Mouse (Mus musculus): ENCODE results near the gene Tsga13. TPM values are rescaled to one million over a fixed set of nuclear protein-coding genes. Genes with fewer than 3 reads are reported as not detected.

Gene Tsga13
- polyA plus RNA-seq, 1 experiment from 2014 or later, result 0.46 TPM

- no peak for ATAC-seq (ENCODE audit: low FRiP score)
- 75% methylated on average over 5 of the region's 5 CpGs for WGBS
- H3K9me3 ChIP-seq (ENCODE audit: control insufficient read depth, low read length), result no peaks in the 10 kb centered on the region
Measured at GRCm38 (mm10) chr6:30904911-30905310, 10.5 kb downstream of the Tsga13 start.

GRCm38 (mm10) chr6:30904033-30904432 lies 11.3 kb downstream of the Tsga13 start:
- Histone ChIP-seq H3K4me1 (replicated peaks; ENCODE audit: control insufficient read depth, insufficient read depth, low read length) (no peaks in the 10 kb centered on the region), H3K27me3 (ENCODE audit: control insufficient read depth, insufficient read depth, low read length) (no peaks in the 10 kb centered on the region), H3K36me3 (replicated peaks; ENCODE audit: control insufficient read depth, insufficient read depth) (no peaks in the 10 kb centered on the region), H3K27ac (no peak overlapping the region), H3K9me3 (ENCODE audit: control insufficient read depth, low read length) (no peaks in the 10 kb centered on the region), H3K4me3 (replicated peaks; ENCODE audit: low read length) (no peak overlapping the region), H3K4me2 (replicated peaks) (no peak overlapping the region), H3K9ac (no peak overlapping the region)
- ATAC-seq (ENCODE audit: low FRiP score) (no peak), DNase-seq (ENCODE audit: low spot score) (no peak)
- 60% methylated on average over 3 of the region's 3 CpGs for WGBS

More at GRCm38 (mm10) chr6:30904911-30905310, 10.5 kb downstream of the Tsga13 start:
- no peak overlapping the region for H3K4me3 ChIP-seq (replicated peaks; ENCODE audit: low read length)
- no peaks in the 10 kb centered on the region for H3K36me3 ChIP-seq (replicated peaks; ENCODE audit: control insufficient read depth, insufficient read depth)
- H3K27me3 ChIP-seq (ENCODE audit: control insufficient read depth, insufficient read depth, low read length), result no peaks in the 10 kb centered on the region
- H3K4me2 ChIP-seq (replicated peaks), result no peak overlapping the region
- no peaks in the 10 kb centered on the region for H3K4me1 ChIP-seq (replicated peaks; ENCODE audit: control insufficient read depth, insufficient read depth, low read length)
- DNase-seq (ENCODE audit: low spot score), result no peak
- H3K27ac ChIP-seq, result no peak overlapping the region
- H3K9ac ChIP-seq, result no peak overlapping the region

- Histone ChIP-seq H3K4me2 (replicated peaks) (no peak overlapping the region), H3K4me1 (replicated peaks; ENCODE audit: control insufficient read depth, insufficient read depth, low read length) (peaks cover 9% of the 10 kb centered on the region; the same call in 1 of the 2 replicates)
Measured at GRCm38 (mm10) chr6:30897520-30897919, 17.9 kb downstream of the Tsga13 start.

GRCm38 (mm10) chr6:30896986-30897327 lies 18.4 kb downstream of the Tsga13 start:
- H3K4me1 ChIP-seq (replicated peaks; ENCODE audit: control insufficient read depth, insufficient read depth, low read length), result peaks cover 9% of the 10 kb centered on the region; the same call in 1 of the 2 replicates
- peak overlapping the region; percentile 76 for H3K4me3 ChIP-seq (replicated peaks; ENCODE audit: low read length)
- peak overlapping the region; percentile 86 for H3K9ac ChIP-seq
- no peaks in the 10 kb centered on the region for H3K27me3 ChIP-seq (ENCODE audit: control insufficient read depth, insufficient read depth, low read length)
- H3K9me3 ChIP-seq (ENCODE audit: control insufficient read depth, low read length), result no peaks in the 10 kb centered on the region
- peak overlapping the region; percentile 97 for H3K27ac ChIP-seq
- ATAC-seq (ENCODE audit: low FRiP score) (no peak), DNase-seq (ENCODE audit: low spot score) (no peak)
- peak overlapping the region; percentile 58 for H3K4me2 ChIP-seq (replicated peaks)
- 22% methylated on average over 8 of the region's 8 CpGs for WGBS
- no peaks in the 10 kb centered on the region for H3K36me3 ChIP-seq (replicated peaks; ENCODE audit: control insufficient read depth, insufficient read depth)

More at GRCm38 (mm10) chr6:30897520-30897919, 17.9 kb downstream of the Tsga13 start:
- no peak for ATAC-seq (ENCODE audit: low FRiP score)
- no peak overlapping the region for H3K4me3 ChIP-seq (replicated peaks; ENCODE audit: low read length)
- no peak overlapping the region for H3K27ac ChIP-seq
- no peak for DNase-seq (ENCODE audit: low spot score)
- no peaks in the 10 kb centered on the region for H3K27me3 ChIP-seq (ENCODE audit: control insufficient read depth, insufficient read depth, low read length)
- no peaks in the 10 kb centered on the region for H3K36me3 ChIP-seq (replicated peaks; ENCODE audit: control insufficient read depth, insufficient read depth)
- H3K9me3 ChIP-seq (ENCODE audit: control insufficient read depth, low read length), result no peaks in the 10 kb centered on the region
- WGBS, result 82% methylated on average over 6 of the region's 6 CpGs
- no peak overlapping the region for H3K9ac ChIP-seq

- H3K27ac ChIP-seq, result peak within 1 kb of the TSS; percentile 97
- DNase-seq (ENCODE audit: low spot score), result peak; percentile 95
- ATAC-seq (ENCODE audit: low FRiP score), result peak; percentile 97
- H3K4me1 ChIP-seq (replicated peaks; ENCODE audit: control insufficient read depth, insufficient read depth, low read length), result peaks cover 9% of the 10 kb centered on the region; the same call in 1 of the 2 replicates
- no peaks in the 10 kb centered on the region for H3K27me3 ChIP-seq (ENCODE audit: control insufficient read depth, insufficient read depth, low read length)
- peak within 1 kb of the TSS; percentile 76 for H3K4me3 ChIP-seq (replicated peaks; ENCODE audit: low read length)
- peak within 1 kb of the TSS; percentile 58 for H3K4me2 ChIP-seq (replicated peaks)
- H3K36me3 ChIP-seq (replicated peaks; ENCODE audit: control insufficient read depth, insufficient read depth), result no peaks in the 10 kb centered on the region
- no peaks in the 10 kb centered on the region for H3K9me3 ChIP-seq (ENCODE audit: control insufficient read depth, low read length)
- 1% methylated on average over 74 of the region's 83 CpGs for WGBS
- peak within 1 kb of the TSS; percentile 86 for H3K9ac ChIP-seq
Measured at GRCm38 (mm10) chr6:30896195-30896985, 19.0 kb downstream of the Tsga13 start, which contains the start of gene Copg2. Gene Copg2 (minus strand): TSS chr6:30896794.

GRCm38 (mm10) chr6:30895819-30896194 lies 19.6 kb downstream of the Tsga13 start:
- Histone ChIP-seq H3K27ac (peak overlapping the region; percentile 97), H3K36me3 (replicated peaks; ENCODE audit: control insufficient read depth, insufficient read depth) (no peaks in the 10 kb centered on the region), H3K9me3 (ENCODE audit: control insufficient read depth, low read length) (no peaks in the 10 kb centered on the region), H3K9ac (peak overlapping the region; percentile 86), H3K4me1 (replicated peaks; ENCODE audit: control insufficient read depth, insufficient read depth, low read length) (peaks cover 9% of the 10 kb centered on the region; the same call in 1 of the 2 replicates), H3K4me2 (replicated peaks) (peak overlapping the region; percentile 58), H3K4me3 (replicated peaks; ENCODE audit: low read length) (peak overlapping the region; percentile 76), H3K27me3 (ENCODE audit: control insufficient read depth, insufficient read depth, low read length) (no peaks in the 10 kb centered on the region)
- ATAC-seq (ENCODE audit: low FRiP score), result no peak
- peak; percentile 43 for DNase-seq (ENCODE audit: low spot score)
- WGBS, result 15% methylated on average over 3 of the region's 3 CpGs

GRCm38 (mm10) chr6:30893081-30893480 lies 22.3 kb downstream of the Tsga13 start:
- H3K9me3 ChIP-seq (ENCODE audit: control insufficient read depth, low read length), result no peaks in the 10 kb centered on the region
- no peak overlapping the region for H3K4me2 ChIP-seq (replicated peaks)
- H3K27ac ChIP-seq, result no peak overlapping the region
- DNase-seq (ENCODE audit: low spot score) (no peak), ATAC-seq (ENCODE audit: low FRiP score) (no peak)
- H3K36me3 ChIP-seq (replicated peaks; ENCODE audit: control insufficient read depth, insufficient read depth), result peaks cover 20% of the 10 kb centered on the region
- H3K4me1 ChIP-seq (replicated peaks; ENCODE audit: control insufficient read depth, insufficient read depth, low read length), result peaks cover 9% of the 10 kb centered on the region; the same call in 1 of the 2 replicates
- H3K27me3 ChIP-seq (ENCODE audit: control insufficient read depth, insufficient read depth, low read length), result no peaks in the 10 kb centered on the region
- H3K9ac ChIP-seq, result no peak overlapping the region
- 87% methylated on average over 4 of the region's 4 CpGs for WGBS
- no peak overlapping the region for H3K4me3 ChIP-seq (replicated peaks; ENCODE audit: low read length)

GRCm38 (mm10) chr6:30891761-30892160 lies 23.6 kb downstream of the Tsga13 start:
- H3K9me3 ChIP-seq (ENCODE audit: control insufficient read depth, low read length), result no peaks in the 10 kb centered on the region
- H3K27me3 ChIP-seq (ENCODE audit: control insufficient read depth, insufficient read depth, low read length), result no peaks in the 10 kb centered on the region
- H3K36me3 ChIP-seq (replicated peaks; ENCODE audit: control insufficient read depth, insufficient read depth), result peaks cover 30% of the 10 kb centered on the region
- H3K27ac ChIP-seq, result no peak overlapping the region
- DNase-seq (ENCODE audit: low spot score), result no peak
- H3K9ac ChIP-seq, result no peak overlapping the region
- peaks cover 9% of the 10 kb centered on the region; the same call in 1 of the 2 replicates for H3K4me1 ChIP-seq (replicated peaks; ENCODE audit: control insufficient read depth, insufficient read depth, low read length)
- no peak overlapping the region for H3K4me2 ChIP-seq (replicated peaks)
- ATAC-seq (ENCODE audit: low FRiP score), result no peak
- no peak overlapping the region for H3K4me3 ChIP-seq (replicated peaks; ENCODE audit: low read length)

- Histone ChIP-seq H3K9me3 (ENCODE audit: control insufficient read depth, low read length) (no peaks in the 10 kb centered on the region), H3K4me2 (replicated peaks) (no peak overlapping the region), H3K27ac (no peak overlapping the region), H3K4me1 (replicated peaks; ENCODE audit: control insufficient read depth, insufficient read depth, low read length) (no peaks in the 10 kb centered on the region), H3K4me3 (replicated peaks; ENCODE audit: low read length) (no peak overlapping the region), H3K9ac (no peak overlapping the region), H3K36me3 (replicated peaks; ENCODE audit: control insufficient read depth, insufficient read depth) (peaks cover 45% of the 10 kb centered on the region), H3K27me3 (ENCODE audit: control insufficient read depth, insufficient read depth, low read length) (no peaks in the 10 kb centered on the region)
- WGBS, result 94% methylated on average over 3 of the region's 3 CpGs
- DNase-seq (ENCODE audit: low spot score) (no peak), ATAC-seq (ENCODE audit: low FRiP score) (no peak)
Measured at GRCm38 (mm10) chr6:30884856-30885255, 30.5 kb downstream of the Tsga13 start.
